Mouse (Mus musculus): ENCODE measurements around the gene Pcdh11x. TPM values are rescaled to one million over a fixed set of nuclear protein-coding genes. Genes with fewer than 3 reads are reported as not detected.

The Pcdh11x gene
- polyA plus RNA-seq, 1 experiment from 2014 or later = 1.8 TPM

Other genes starting within 250 kb of the Pcdh11x start
- not detected in 2 replicates for gene H2afb3, start 22.8 kb downstream of the Pcdh11x start, polyA plus RNA-seq (2015; fragmentation: Nextera tagmentation; extraction: Ambion mirVana)

Data from heart, embryonic 16.5 days (tissue).